Mouse (Mus musculus) bone marrow macrophage, adult 2 months (primary cell): ENCODE results near the gene Oxtr. TPM values are rescaled to one million over a fixed set of nuclear protein-coding genes. Genes with fewer than 3 reads are reported as not detected.

ENCODE experiments used
- H3K27ac ChIP-seq: 2 replicates; pipeline ENCODE4 v1.5.1; 2012; ENCODE audit warnings: low read depth, low read length; ENCODE audit not compliant: insufficient read depth
- H3K4me1 ChIP-seq: 2 replicates; pipeline ENCODE4 v1.6.1; 2012; ENCODE audit warnings: low read length; ENCODE audit not compliant: control insufficient read depth, insufficient read depth
- H3K4me3 ChIP-seq: 2 replicates; pipeline ENCODE4 v1.5.1; 2012; ENCODE audit warnings: mild to moderate bottlenecking, low read length, moderate library complexity; ENCODE audit not compliant: insufficient read depth
- CTCF ChIP-seq: IDR thresholded peaks from 2 replicates; pipeline ENCODE4 v1.5.1; 2012; ENCODE audit warnings: low read depth, mild to moderate bottlenecking, low read length, moderate library complexity
- POLR2A ChIP-seq: IDR thresholded peaks from 2 replicates; pipeline ENCODE4 v1.6.1; 2012; ENCODE audit warnings: mild to moderate bottlenecking, low read depth, low read length, borderline replicate concordance
- polyA plus RNA-seq: library from polyadenylated mRNA; stranded (reverse); fragments of >200 nt; gene quantifications from 2 replicates; pipeline ENCODE4 v1.2.4, GENCODE M21; 2012; ENCODE audit not compliant: missing spikeins, insufficient read depth, insufficient read length

Oxtr gene
- polyA plus RNA-seq, 1 experiment, result not detected

DNA sequence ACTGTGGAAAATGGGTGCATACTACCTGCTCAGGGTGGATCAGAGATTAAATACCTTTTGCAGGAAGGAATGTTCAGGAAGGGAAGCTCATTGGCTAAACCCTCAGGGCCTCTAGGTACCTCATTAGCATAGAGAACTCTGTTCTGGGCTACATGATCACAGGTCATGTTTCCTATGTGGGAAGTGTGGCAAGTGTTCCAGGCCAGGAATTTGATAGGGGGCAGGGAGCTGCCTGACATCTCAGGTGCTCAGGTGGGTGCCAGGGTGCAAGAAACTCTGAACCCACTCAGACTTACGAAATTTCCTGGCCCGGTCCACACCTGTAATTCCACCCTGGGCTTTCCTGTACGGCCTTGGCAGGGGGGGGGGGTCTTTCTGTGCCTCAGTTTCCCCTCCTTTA lies 9.0 kb upstream of the Oxtr start:
- TF ChIP-seq CTCF (no peak), POLR2A (no peak)
- Histone ChIP-seq H3K4me1 (peaks cover 14% of the 10 kb centered on the region), H3K27ac (no peak overlapping the region), H3K4me3 (no peak overlapping the region)

DNA sequence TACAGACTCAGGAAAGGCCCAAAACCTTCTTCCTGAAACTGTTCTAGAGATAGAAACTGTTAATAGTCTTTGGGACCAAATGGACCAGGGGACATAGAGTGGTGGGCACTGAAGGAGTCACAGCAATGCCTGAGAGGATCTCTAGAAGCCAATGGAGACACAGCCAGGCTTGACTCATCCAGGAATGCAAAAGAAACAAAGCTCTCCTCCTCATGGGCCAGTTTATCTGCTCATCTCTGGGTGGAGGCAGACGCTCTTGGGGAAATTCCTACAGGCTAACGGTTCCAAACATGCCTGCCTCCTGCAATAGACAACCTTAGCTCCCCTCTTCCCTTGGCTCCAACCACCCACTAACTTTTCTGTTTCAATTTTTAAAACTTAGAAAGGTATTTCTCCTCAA lies 7.7 kb upstream of the Oxtr start:
- no peak overlapping the region for H3K4me3 ChIP-seq
- no peak for TF ChIP-seq POLR2A
- no peak for TF ChIP-seq CTCF
- no peak overlapping the region for H3K27ac ChIP-seq
- peaks cover 14% of the 10 kb centered on the region for H3K4me1 ChIP-seq

DNA sequence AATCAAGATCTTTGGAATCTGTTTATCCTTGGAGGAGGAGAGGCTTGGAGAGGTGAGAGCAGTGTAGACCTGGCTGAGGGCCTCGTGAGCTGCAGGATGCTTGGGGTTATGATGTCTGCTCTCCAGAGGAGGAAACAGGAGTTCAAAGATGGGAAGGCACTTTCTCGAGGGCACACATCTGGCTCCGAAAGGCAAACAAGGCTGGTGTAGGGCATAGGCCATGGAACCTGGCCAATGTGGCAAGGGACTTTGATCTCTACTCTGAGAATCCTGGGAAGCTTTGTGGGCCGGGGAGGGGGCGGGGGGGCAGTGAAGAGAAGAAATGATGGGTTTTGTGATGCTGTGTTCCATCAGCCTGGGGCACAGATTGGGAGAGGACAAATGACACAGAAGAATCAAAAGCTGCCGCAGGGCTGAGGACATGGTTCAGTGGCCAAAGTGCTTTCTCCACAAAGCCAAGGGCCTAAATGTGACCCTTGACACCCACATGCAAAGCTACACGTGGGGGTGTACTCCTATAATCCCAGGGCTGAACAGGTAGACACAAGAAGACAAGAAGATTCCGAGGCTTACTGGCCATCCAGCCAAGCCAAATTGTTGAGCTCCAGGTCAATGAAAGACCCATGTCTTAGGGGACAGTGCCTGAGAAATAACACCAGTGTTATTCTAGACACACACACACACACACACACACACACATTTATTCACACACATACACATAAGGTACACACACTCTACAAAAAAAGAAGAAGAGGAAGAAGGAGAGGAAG lies 6.7 kb upstream of the Oxtr start:
- H3K4me1 ChIP-seq, result peaks cover 13% of the 10 kb centered on the region
- H3K27ac ChIP-seq, result no peak overlapping the region
- TF ChIP-seq POLR2A (no peak), CTCF (no peak)
- H3K4me3 ChIP-seq, result no peak overlapping the region

DNA sequence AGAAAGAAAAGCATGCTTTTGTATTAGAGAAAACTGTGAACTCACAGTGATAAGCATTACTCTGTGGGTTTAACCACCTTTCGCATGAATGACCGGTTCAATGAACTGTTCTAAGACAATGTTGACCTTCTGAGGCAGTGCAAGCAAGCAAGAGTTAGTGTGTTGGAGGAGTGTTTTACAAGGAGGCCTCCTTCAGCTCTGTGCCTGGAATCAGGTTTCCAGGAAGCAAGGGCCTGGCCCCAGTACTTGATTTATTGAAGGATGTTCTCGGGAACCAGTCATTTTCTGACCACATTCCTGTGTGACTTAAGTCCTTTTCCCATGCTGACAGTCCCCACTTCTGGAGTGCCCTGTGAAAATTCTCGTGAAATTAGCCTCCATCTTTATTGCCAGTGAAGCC lies 5.5 kb upstream of the Oxtr start:
- TF ChIP-seq POLR2A (no peak), CTCF (no peak)
- Histone ChIP-seq H3K4me3 (no peak overlapping the region), H3K27ac (no peak overlapping the region), H3K4me1 (peaks cover 3% of the 10 kb centered on the region)

DNA sequence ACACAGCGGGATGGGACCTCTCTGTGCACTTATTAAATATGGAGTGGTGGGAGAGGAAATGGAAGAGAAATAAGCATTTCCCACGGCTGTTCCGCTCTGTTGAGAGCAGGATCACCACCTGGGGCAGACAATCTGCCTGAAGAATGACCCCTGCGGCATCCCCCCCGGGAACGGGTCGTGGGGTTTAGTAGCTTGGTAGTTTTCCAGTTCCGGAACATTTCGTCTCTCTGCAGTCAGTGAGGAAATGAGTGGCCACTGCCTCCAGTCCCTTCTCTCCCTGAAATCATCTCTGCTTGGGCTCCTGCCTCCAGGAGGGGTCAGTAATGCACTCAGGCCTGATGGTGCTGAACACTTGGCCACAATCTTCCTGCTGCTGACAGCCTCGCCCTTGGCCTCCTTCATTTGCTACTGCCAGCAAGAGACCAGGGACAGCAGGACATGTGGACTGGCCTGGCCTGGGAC lies 4.9 kb upstream of the Oxtr start:
- no peak overlapping the region for H3K27ac ChIP-seq
- no peak overlapping the region for H3K4me3 ChIP-seq
- TF ChIP-seq POLR2A (no peak), CTCF (no peak)
- H3K4me1 ChIP-seq, result no peaks in the 10 kb centered on the region; the same call in 1 of the 2 replicates

DNA sequence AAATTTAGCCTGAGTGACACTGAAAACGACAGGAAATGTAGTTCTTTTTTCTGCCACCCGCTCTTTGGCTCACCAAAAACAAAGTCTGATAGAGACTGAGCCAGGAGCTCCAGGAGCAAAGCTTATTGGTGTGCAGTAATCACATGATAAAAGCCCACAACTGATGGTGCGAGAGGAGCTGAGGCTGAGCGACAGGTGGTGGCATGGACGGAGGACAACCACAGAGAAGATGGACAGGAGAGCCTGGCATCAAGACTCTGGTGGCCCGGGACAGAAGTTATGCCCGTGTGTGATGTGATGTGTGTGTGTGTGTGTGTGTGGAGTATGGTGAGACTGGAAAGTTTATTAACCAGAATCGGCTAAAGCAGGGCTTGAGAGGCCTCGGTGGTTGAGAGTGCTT lies 3.6 kb upstream of the Oxtr start:
- no peaks in the 10 kb centered on the region for H3K4me1 ChIP-seq
- H3K4me3 ChIP-seq, result no peak overlapping the region
- H3K27ac ChIP-seq, result no peak overlapping the region
- TF ChIP-seq POLR2A, result no peak
- no peak for TF ChIP-seq CTCF

DNA sequence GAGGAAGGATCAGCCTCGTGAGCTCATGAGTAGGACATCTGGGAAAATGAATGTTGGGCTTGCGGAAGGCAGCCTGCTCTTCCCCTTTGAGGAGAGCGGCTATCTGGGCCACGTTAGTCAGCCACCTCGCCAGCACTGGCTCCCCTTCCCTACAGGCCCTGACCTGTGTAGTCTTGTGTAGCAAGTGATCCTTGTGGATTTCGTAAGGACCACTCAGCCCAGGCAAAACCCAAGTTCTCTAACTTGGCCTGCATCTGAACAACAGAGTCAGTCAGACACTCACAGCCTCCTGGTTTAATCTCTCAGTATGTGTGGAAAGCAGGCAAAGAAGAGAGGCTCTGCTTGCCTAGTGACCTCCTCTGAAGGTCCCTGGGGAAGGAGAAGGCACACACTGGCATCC lies 2.9 kb upstream of the Oxtr start:
- Histone ChIP-seq H3K4me1 (no peaks in the 10 kb centered on the region), H3K4me3 (no peak overlapping the region), H3K27ac (no peak overlapping the region)
- TF ChIP-seq CTCF, result no peak
- TF ChIP-seq POLR2A, result no peak

DNA sequence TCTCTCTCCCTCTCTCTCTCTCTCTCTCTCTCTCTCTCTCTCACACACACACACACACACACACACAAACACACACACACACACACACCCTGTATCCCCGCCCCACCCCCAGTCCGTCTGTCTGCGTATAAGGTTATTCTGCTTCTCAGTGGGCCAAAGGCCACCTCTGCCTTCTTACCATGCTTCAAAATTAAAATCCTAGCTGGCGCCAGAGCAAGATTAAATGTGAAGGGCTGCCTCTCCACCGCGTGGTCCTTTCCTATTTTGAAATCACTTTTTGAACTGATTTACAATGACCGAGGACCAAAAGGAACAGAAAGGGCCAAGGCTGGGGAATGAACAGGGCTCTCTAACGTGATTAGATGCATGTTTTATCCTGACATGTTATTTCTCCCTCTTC lies 1.8 kb upstream of the Oxtr start:
- no peak for TF ChIP-seq POLR2A
- TF ChIP-seq CTCF, result no peak
- H3K27ac ChIP-seq, result no peak overlapping the region
- H3K4me1 ChIP-seq, result no peaks in the 10 kb centered on the region
- H3K4me3 ChIP-seq, result no peak overlapping the region

DNA sequence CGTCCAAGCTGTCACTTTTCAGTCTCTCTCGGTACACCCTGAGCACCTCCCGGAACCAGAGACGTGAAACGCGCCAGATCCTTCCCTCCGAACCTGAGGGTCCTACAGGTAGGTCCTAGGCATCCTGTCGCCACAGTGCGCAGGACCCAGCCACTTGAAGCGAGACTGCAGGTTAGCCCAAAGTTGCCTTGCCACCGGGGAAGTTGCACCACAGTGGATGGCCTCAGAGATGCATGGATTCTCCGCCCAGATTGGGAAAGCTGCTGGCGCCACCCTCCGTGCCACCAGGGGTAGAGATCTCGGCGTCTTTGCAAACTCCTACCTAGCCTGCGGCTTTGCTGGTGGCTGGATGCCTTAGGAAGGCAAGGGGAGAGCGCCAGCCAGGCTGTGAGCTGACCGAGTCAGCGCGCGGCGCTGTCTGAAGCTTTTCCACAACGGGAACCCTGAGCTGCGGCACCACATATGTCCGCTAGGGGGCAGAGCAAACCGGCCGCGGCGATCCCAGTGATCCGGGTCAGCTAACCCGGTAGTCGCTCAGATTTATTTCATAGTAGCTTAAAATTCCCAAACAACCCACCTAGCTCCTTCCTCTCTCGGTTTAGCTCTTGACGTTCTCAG lies 991 bp upstream of the Oxtr start:
- peak overlapping the region; percentile 58 for H3K4me3 ChIP-seq
- H3K4me1 ChIP-seq, result no peaks in the 10 kb centered on the region
- H3K27ac ChIP-seq, result no peak overlapping the region
- TF ChIP-seq CTCF (peak; percentile 95), POLR2A (no peak)

DNA sequence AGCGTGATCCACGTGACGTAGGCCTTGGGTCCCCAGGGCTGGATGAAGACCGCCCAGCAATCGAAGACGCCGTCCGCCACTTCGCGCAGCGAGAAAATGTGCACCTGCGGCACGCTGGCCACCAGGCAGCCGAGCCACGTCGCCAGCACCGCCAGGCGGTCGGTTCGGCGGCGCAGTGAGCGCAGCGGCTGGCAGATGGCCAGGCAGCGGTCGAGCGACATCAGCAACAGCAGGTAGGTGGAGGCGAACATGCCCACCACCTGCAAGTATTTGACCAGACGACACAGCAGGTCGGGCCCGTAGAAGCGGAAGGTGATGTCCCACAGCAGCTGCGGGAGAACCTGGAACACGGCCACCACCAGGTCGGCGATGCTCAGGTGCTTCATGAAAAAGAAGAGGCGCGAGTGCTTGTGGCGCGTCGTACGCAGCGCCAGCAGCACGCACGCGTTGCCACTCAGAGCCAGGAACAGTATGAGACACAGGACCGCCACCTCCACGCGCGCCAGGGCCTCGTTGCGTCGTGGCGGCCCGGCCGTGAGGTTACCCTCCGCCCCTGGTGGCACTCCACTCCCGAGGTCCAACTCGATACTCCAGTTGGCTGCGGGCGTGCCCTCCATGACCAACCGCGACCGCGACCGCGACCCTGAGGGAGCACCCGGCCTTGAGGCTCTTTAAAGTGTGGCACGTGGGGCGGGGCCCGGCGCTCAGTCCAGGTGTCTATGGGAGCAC lies 398 bp downstream of the Oxtr start:
- no peak for TF ChIP-seq CTCF
- TF ChIP-seq POLR2A, result no peak
- H3K4me1 ChIP-seq, result no peaks in the 10 kb centered on the region
- H3K27ac ChIP-seq, result no peak overlapping the region
- H3K4me3 ChIP-seq, result peak overlapping the region; percentile 21
